Mouse (Mus musculus): ENCODE data around the gene Kalrn. TPM values are rescaled to one million over a fixed set of nuclear protein-coding genes. Genes with fewer than 3 reads are reported as not detected.

Gene Kalrn
- total and polyA plus RNA-seq, 2 experiments from 2014 or later = 19.4 to 44.5 TPM

DNA sequence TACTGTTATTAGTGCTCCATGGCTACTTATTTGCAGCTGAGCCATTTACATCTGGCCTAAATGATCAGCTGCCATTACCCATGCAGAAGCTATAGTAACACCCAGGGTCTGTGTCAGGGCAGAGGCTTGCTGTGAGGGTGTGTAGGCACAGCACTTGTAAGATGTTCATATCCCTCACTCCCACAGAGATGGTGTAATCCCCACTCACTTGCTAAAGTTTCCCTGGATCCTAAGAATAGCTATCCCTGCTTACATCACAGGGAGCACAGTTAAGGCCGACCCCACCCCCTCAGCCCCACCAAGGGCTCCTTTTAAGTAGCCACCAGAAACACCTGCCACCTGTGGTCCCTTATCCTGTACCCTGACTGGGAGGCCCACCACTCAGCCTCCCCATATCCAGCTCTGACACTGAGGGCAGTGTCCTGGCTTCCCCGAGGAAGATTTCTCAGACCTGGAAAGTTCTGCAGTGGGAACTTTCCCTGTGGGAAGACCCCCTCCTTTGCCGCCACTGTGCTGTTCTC lies 83.5 kb downstream of the Kalrn start:
- Histone ChIP-seq H3K4me2 (ENCODE audit: low read depth, low read length) (no peak overlapping the region), H3K9me3 (replicated peaks; ENCODE audit: control insufficient read depth, low read length) (no peaks in the 10 kb centered on the region), H3K36me3 (replicated peaks; ENCODE audit: control insufficient read depth, insufficient read depth, low read length) (no peaks in the 10 kb centered on the region), H3K4me1 (ENCODE audit: control insufficient read depth, insufficient read depth) (peaks cover 41% of the 10 kb centered on the region), H3K27ac (ENCODE audit: low read depth) (peak overlapping the region; percentile 69; the same call in 1 of the 2 replicates), H3K4me3 (ENCODE audit: low read depth, low read length) (no peak overlapping the region), H3K9ac (replicated peaks; ENCODE audit: low read depth, low read length) (0 out of 2 replicates have a peak overlapping the region, but pooled peaks have one; percentile 3), H3K27me3 (ENCODE audit: control insufficient read depth, insufficient read depth, low read length) (no peaks in the 10 kb centered on the region)
- DNase-seq (ENCODE audit: low spot score) = no peak
- TF ChIP-seq EP300 (IDR thresholded peaks at IDR 0.05; ENCODE audit: low read depth) (no peak), CTCF (IDR thresholded peaks at IDR 0.05; ENCODE audit: low read depth) (no peak)
- no peak for ATAC-seq (ENCODE audit: insufficient read depth, low read depth)
- 39% methylated on average over 3 of the region's 3 CpGs for WGBS

DNA sequence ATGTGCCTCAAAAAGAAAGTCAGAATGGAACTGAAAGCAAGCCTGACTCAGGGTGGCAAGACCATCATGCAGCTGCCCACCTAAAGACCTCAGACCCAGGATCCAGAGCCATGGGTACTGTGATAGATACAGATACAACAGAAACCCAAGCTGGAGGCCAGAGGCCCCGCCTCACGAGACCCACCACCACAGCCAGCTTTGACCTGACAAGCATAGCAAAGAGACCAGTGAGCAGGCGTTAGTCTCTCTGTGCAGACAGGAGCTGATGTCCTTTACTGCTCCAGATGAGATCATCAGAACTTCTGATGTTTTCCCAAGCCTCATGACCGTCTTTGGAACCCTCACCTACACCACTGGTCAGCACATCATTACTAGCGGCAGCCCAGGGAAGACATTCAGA lies 85.5 kb downstream of the Kalrn start:
- Histone ChIP-seq H3K4me3 (ENCODE audit: low read depth, low read length) (no peak overlapping the region), H3K36me3 (replicated peaks; ENCODE audit: control insufficient read depth, insufficient read depth, low read length) (no peaks in the 10 kb centered on the region), H3K4me1 (ENCODE audit: control insufficient read depth, insufficient read depth) (peaks cover 32% of the 10 kb centered on the region), H3K27ac (ENCODE audit: low read depth) (no peak overlapping the region), H3K9ac (replicated peaks; ENCODE audit: low read depth, low read length) (no peak overlapping the region), H3K27me3 (ENCODE audit: control insufficient read depth, insufficient read depth, low read length) (no peaks in the 10 kb centered on the region), H3K4me2 (ENCODE audit: low read depth, low read length) (no peak overlapping the region), H3K9me3 (replicated peaks; ENCODE audit: control insufficient read depth, low read length) (no peaks in the 10 kb centered on the region)
- ATAC-seq (ENCODE audit: insufficient read depth, low read depth) (no peak), DNase-seq (ENCODE audit: low spot score) (no peak)
- no peak for TF ChIP-seq CTCF (IDR thresholded peaks at IDR 0.05; ENCODE audit: low read depth)
- TF ChIP-seq EP300 (IDR thresholded peaks at IDR 0.05; ENCODE audit: low read depth) = no peak
- 88% methylated on average over 5 of the region's 5 CpGs for WGBS

DNA sequence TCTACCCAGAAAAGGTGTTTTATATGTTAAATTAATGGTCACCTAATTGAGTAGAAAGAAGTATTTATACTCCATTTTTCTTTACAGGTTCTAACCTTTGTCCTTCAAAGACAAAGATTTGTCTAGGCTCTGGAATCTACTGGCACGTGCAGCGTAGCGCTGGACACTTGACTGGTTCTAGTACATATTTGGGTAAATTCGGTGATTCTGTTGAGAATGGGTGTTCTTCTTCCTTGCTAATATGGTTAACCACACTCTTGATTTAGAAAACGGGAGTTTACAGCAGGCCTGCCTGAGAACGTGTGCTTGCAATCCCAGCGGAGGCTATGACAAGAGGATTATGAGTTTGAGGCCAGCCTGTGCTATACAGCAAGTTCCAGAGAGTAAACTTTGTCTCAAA lies 86.1 kb downstream of the Kalrn start:
- H3K27me3 ChIP-seq (ENCODE audit: control insufficient read depth, insufficient read depth, low read length) = no peaks in the 10 kb centered on the region
- DNase-seq (ENCODE audit: low spot score) (no peak), ATAC-seq (ENCODE audit: insufficient read depth, low read depth) (no peak)
- no peaks in the 10 kb centered on the region for H3K9me3 ChIP-seq (replicated peaks; ENCODE audit: control insufficient read depth, low read length)
- no peak overlapping the region for H3K4me3 ChIP-seq (ENCODE audit: low read depth, low read length)
- TF ChIP-seq EP300 (IDR thresholded peaks at IDR 0.05; ENCODE audit: low read depth) (no peak), CTCF (IDR thresholded peaks at IDR 0.05; ENCODE audit: low read depth) (no peak)
- H3K9ac ChIP-seq (replicated peaks; ENCODE audit: low read depth, low read length) = no peak overlapping the region
- H3K4me2 ChIP-seq (ENCODE audit: low read depth, low read length) = no peak overlapping the region
- 91% methylated on average over 7 of the region's 7 CpGs for WGBS
- no peak overlapping the region for H3K27ac ChIP-seq (ENCODE audit: low read depth)
- H3K36me3 ChIP-seq (replicated peaks; ENCODE audit: control insufficient read depth, insufficient read depth, low read length) = no peaks in the 10 kb centered on the region
- H3K4me1 ChIP-seq (ENCODE audit: control insufficient read depth, insufficient read depth) = peaks cover 32% of the 10 kb centered on the region

DNA sequence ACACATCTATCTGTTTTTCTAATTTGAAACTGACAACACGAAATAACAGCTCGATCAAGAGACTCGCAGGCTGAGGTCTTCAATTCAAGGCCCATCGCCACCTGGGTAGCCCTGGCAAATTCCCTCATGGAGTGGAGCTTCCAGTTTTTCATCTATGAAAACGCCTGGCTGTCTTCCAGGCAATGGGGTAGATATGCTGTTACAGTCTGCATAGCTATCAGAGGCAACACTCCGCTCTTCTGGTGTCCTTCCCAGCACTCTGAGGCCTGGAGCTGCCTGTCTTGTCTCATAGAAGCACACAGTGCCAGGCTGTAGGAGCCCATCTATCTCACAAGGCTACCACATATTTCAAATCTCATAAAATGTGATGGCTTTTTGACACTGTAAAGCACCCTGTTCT lies 87.8 kb downstream of the Kalrn start:
- ATAC-seq (ENCODE audit: insufficient read depth, low read depth) = peak; percentile 36; the same call in 1 of the 2 replicates
- H3K9ac ChIP-seq (replicated peaks; ENCODE audit: low read depth, low read length) = no peak overlapping the region
- peak overlapping the region; percentile 68 for H3K27ac ChIP-seq (ENCODE audit: low read depth)

DNA sequence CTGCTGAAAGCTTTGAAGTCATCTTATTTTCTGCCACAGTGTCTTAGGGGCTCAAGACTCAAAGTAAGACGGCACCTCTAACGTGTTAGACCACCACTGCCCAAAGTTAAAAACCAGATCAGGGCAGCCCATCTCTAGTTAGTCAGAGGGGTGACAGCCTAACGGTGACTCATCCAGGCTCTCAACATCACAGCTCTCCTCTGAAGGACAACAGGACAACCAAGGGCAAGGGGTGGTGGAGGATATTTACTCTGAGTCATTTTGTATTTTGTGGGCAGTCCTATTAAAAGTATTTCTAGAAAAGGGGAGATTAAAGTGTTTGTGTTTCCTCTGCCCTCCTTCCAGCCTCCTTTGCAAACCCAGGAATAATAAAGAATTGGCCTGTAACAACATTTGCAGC lies 88.4 kb downstream of the Kalrn start:
- no peak for TF ChIP-seq EP300 (IDR thresholded peaks at IDR 0.05; ENCODE audit: low read depth)
- TF ChIP-seq CTCF (IDR thresholded peaks at IDR 0.05; ENCODE audit: low read depth) = no peak
- Histone ChIP-seq H3K27me3 (ENCODE audit: control insufficient read depth, insufficient read depth, low read length) (no peaks in the 10 kb centered on the region), H3K9me3 (replicated peaks; ENCODE audit: control insufficient read depth, low read length) (no peaks in the 10 kb centered on the region), H3K27ac (ENCODE audit: low read depth) (peak overlapping the region; percentile 68), H3K4me3 (ENCODE audit: low read depth, low read length) (no peak overlapping the region), H3K9ac (replicated peaks; ENCODE audit: low read depth, low read length) (no peak overlapping the region), H3K4me2 (ENCODE audit: low read depth, low read length) (no peak overlapping the region), H3K4me1 (ENCODE audit: control insufficient read depth, insufficient read depth) (peaks cover 19% of the 10 kb centered on the region), H3K36me3 (replicated peaks; ENCODE audit: control insufficient read depth, insufficient read depth, low read length) (no peaks in the 10 kb centered on the region)
- WGBS = 29% methylated on average over 3 of the region's 3 CpGs
- no peak for ATAC-seq (ENCODE audit: insufficient read depth, low read depth)
- DNase-seq (ENCODE audit: low spot score) = peak; percentile 13

More for the DNA sequence above, 87.8 kb downstream of the Kalrn start:
- Histone ChIP-seq H3K4me1 (ENCODE audit: control insufficient read depth, insufficient read depth) (peaks cover 24% of the 10 kb centered on the region), H3K4me3 (ENCODE audit: low read depth, low read length) (no peak overlapping the region), H3K9me3 (replicated peaks; ENCODE audit: control insufficient read depth, low read length) (no peaks in the 10 kb centered on the region), H3K4me2 (ENCODE audit: low read depth, low read length) (no peak overlapping the region), H3K36me3 (replicated peaks; ENCODE audit: control insufficient read depth, insufficient read depth, low read length) (no peaks in the 10 kb centered on the region), H3K27me3 (ENCODE audit: control insufficient read depth, insufficient read depth, low read length) (no peaks in the 10 kb centered on the region)
- 40% methylated on average over 6 of the region's 6 CpGs for WGBS
- no peak for TF ChIP-seq CTCF (IDR thresholded peaks at IDR 0.05; ENCODE audit: low read depth)
- TF ChIP-seq EP300 (IDR thresholded peaks at IDR 0.05; ENCODE audit: low read depth) = no peak
- peak; percentile 51 for DNase-seq (ENCODE audit: low spot score)

DNA sequence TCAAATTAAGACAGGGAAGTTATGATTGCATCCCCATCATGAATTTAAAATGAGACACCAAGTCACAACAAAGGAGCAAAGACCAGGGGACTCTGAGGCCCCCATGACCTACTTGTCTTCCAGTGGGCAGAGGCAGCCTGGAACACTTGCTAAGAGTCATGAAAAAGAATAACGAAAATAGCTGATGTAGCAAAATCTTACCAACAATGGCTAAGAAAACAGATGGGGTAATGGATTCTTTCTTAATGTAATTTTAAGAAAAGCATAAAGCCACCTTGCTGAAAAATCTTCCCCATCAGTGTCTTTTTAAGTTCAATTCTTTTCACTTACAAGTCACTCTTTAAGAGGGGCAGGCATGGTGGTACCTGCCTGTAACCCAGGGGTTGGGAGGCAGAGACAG lies 89.1 kb downstream of the Kalrn start:
- Histone ChIP-seq H3K9me3 (replicated peaks; ENCODE audit: control insufficient read depth, low read length) (no peaks in the 10 kb centered on the region), H3K4me1 (ENCODE audit: control insufficient read depth, insufficient read depth) (peaks cover 23% of the 10 kb centered on the region), H3K27me3 (ENCODE audit: control insufficient read depth, insufficient read depth, low read length) (no peaks in the 10 kb centered on the region), H3K4me3 (ENCODE audit: low read depth, low read length) (no peak overlapping the region), H3K4me2 (ENCODE audit: low read depth, low read length) (no peak overlapping the region), H3K36me3 (replicated peaks; ENCODE audit: control insufficient read depth, insufficient read depth, low read length) (no peaks in the 10 kb centered on the region), H3K27ac (ENCODE audit: low read depth) (no peak overlapping the region), H3K9ac (replicated peaks; ENCODE audit: low read depth, low read length) (no peak overlapping the region)
- no peak for ATAC-seq (ENCODE audit: insufficient read depth, low read depth)
- 94% methylated on average over 1 of the region's 1 CpGs for WGBS
- TF ChIP-seq CTCF (IDR thresholded peaks at IDR 0.05; ENCODE audit: low read depth) = no peak
- no peak for TF ChIP-seq EP300 (IDR thresholded peaks at IDR 0.05; ENCODE audit: low read depth)
- no peak for DNase-seq (ENCODE audit: low spot score)

All from heart, postnatal 0 days (tissue).